Mouse (Mus musculus) erythroblast, embryonic 14.5 days (primary cell): Measurements from ENCODE around the gene Prkaa1.

Experiments used
- GATA1 ChIP-seq: IDR thresholded peaks from 2 replicates; pipeline ENCODE4 v1.6.1; 2012; ENCODE audit warnings: low read length, inconsistent platforms, mixed read lengths
- TAL1 ChIP-seq: IDR thresholded peaks from 3 replicates; pipeline ENCODE4 v1.6.1; 2012; ENCODE audit warnings: low read length, inconsistent platforms, mixed read lengths

DNA sequence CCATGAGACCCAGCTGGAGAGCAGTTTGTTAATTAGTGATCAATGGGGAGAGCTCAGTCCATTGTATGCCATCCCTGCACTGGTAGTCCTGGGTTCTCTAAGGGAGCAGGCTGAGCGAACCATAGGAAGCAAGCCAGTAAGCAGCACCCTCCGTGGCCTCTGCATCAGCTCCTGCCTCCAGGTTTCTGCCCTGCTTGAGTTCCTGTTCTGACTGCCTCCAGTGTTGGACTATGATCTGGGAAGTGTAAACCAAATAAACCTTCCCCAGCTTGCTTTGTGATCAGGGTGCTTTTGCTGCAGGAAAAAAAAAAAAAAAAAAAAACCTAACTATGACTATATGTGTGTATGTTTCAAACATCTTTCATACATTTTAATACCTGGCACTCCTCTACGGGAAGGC, 10.4 kb upstream of the Prkaa1 start:
- TF ChIP-seq GATA1 (no peak), TAL1 (no peak)
